Mouse (Mus musculus): Measurements from ENCODE around the gene 4933428M09Rik. TPM values are rescaled to one million over a fixed set of nuclear protein-coding genes. Genes with fewer than 3 reads are reported as not detected.
A peak's percentile ranks its signal among the peaks of the same experiment; 100 is the strongest.

Gene 4933428M09Rik
- polyA plus RNA-seq, 1 experiment from 2014 or later: not detected

- DNase-seq (ENCODE audit: low spot score): peak; percentile 93
- H3K9ac ChIP-seq (ENCODE audit: low read depth, low read length): peak overlapping the region; percentile 49; the same call in 1 of the 2 replicates
These were observed 38.1 kb downstream of the 4933428M09Rik start for GRCm38 (mm10) chrX:139216991-139217593.

GRCm38 (mm10) chrX:139217776-139218175, 38.7 kb downstream of the 4933428M09Rik start:
- Histone ChIP-seq H3K27me3 (replicated peaks; ENCODE audit: control insufficient read depth, insufficient read depth, low read length) (peaks cover 3% of the 10 kb centered on the region; the same call in 1 of the 2 replicates), H3K9ac (ENCODE audit: low read depth, low read length) (peak overlapping the region; percentile 49), H3K4me2 (ENCODE audit: low read depth, low read length) (peak overlapping the region; percentile 53), H3K9me3 (ENCODE audit: control insufficient read depth, low read length) (no peaks in the 10 kb centered on the region), H3K4me1 (ENCODE audit: control insufficient read depth, insufficient read depth, low read length) (no peaks in the 10 kb centered on the region), H3K36me3 (ENCODE audit: control insufficient read depth, insufficient read depth, low read length) (no peaks in the 10 kb centered on the region), H3K27ac (replicated peaks; ENCODE audit: low read depth, low read length) (no peak overlapping the region), H3K4me3 (ENCODE audit: low read depth, low read length) (peak overlapping the region; percentile 44)
- WGBS: 52% methylated on average over 10 of the region's 10 CpGs
- no peak for DNase-seq (ENCODE audit: low spot score)
- no peak for ATAC-seq (ENCODE audit: low read depth)

More at GRCm38 (mm10) chrX:139216991-139217593, 38.1 kb downstream of the 4933428M09Rik start:
- Histone ChIP-seq H3K4me3 (ENCODE audit: low read depth, low read length) (peak overlapping the region; percentile 44), H3K27ac (replicated peaks; ENCODE audit: low read depth, low read length) (no peak overlapping the region), H3K4me2 (ENCODE audit: low read depth, low read length) (peak overlapping the region; percentile 53), H3K27me3 (replicated peaks; ENCODE audit: control insufficient read depth, insufficient read depth, low read length) (peaks cover 3% of the 10 kb centered on the region; the same call in 1 of the 2 replicates), H3K36me3 (ENCODE audit: control insufficient read depth, insufficient read depth, low read length) (no peaks in the 10 kb centered on the region), H3K4me1 (ENCODE audit: control insufficient read depth, insufficient read depth, low read length) (no peaks in the 10 kb centered on the region), H3K9me3 (ENCODE audit: control insufficient read depth, low read length) (no peaks in the 10 kb centered on the region)
- WGBS: 15% methylated on average over 22 of the region's 22 CpGs
- ATAC-seq (ENCODE audit: low read depth): peak; percentile 96

- Histone ChIP-seq H3K9me3 (ENCODE audit: control insufficient read depth, low read length) (no peaks in the 10 kb centered on the region), H3K27me3 (replicated peaks; ENCODE audit: control insufficient read depth, insufficient read depth, low read length) (no peaks in the 10 kb centered on the region; the same call in 1 of the 2 replicates), H3K4me1 (ENCODE audit: control insufficient read depth, insufficient read depth, low read length) (no peaks in the 10 kb centered on the region), H3K4me2 (ENCODE audit: low read depth, low read length) (no peak overlapping the region), H3K4me3 (ENCODE audit: low read depth, low read length) (no peak overlapping the region), H3K27ac (replicated peaks; ENCODE audit: low read depth, low read length) (no peak overlapping the region), H3K9ac (ENCODE audit: low read depth, low read length) (no peak overlapping the region), H3K36me3 (ENCODE audit: control insufficient read depth, insufficient read depth, low read length) (no peaks in the 10 kb centered on the region)
- WGBS: 27% methylated on average over 2 of the region's 2 CpGs
- ATAC-seq (ENCODE audit: low read depth) (no peak), DNase-seq (ENCODE audit: low spot score) (peak; percentile 68)
These were observed 40.0 kb downstream of the 4933428M09Rik start for GRCm38 (mm10) chrX:139219017-139219416.

- no peaks in the 10 kb centered on the region for H3K4me1 ChIP-seq (ENCODE audit: control insufficient read depth, insufficient read depth, low read length)
- H3K4me2 ChIP-seq (ENCODE audit: low read depth, low read length): no peak overlapping the region
- DNase-seq (ENCODE audit: low spot score): no peak
- H3K9ac ChIP-seq (ENCODE audit: low read depth, low read length): no peak overlapping the region
- H3K27ac ChIP-seq (replicated peaks; ENCODE audit: low read depth, low read length): no peak overlapping the region
- H3K9me3 ChIP-seq (ENCODE audit: control insufficient read depth, low read length): no peaks in the 10 kb centered on the region
- WGBS: 77% methylated on average over 4 of the region's 4 CpGs
- H3K4me3 ChIP-seq (ENCODE audit: low read depth, low read length): no peak overlapping the region
- no peaks in the 10 kb centered on the region; the same call in 1 of the 2 replicates for H3K27me3 ChIP-seq (replicated peaks; ENCODE audit: control insufficient read depth, insufficient read depth, low read length)
- H3K36me3 ChIP-seq (ENCODE audit: control insufficient read depth, insufficient read depth, low read length): no peaks in the 10 kb centered on the region
- ATAC-seq (ENCODE audit: low read depth): no peak
These were observed 41.8 kb downstream of the 4933428M09Rik start for GRCm38 (mm10) chrX:139220830-139221229.

- DNase-seq (ENCODE audit: low spot score) (no peak), ATAC-seq (ENCODE audit: low read depth) (no peak)
- Histone ChIP-seq H3K27ac (replicated peaks; ENCODE audit: low read depth, low read length) (no peak overlapping the region), H3K9ac (ENCODE audit: low read depth, low read length) (no peak overlapping the region), H3K4me3 (ENCODE audit: low read depth, low read length) (no peak overlapping the region), H3K4me1 (ENCODE audit: control insufficient read depth, insufficient read depth, low read length) (no peaks in the 10 kb centered on the region), H3K27me3 (replicated peaks; ENCODE audit: control insufficient read depth, insufficient read depth, low read length) (no peaks in the 10 kb centered on the region; the same call in 1 of the 2 replicates), H3K36me3 (ENCODE audit: control insufficient read depth, insufficient read depth, low read length) (no peaks in the 10 kb centered on the region), H3K9me3 (ENCODE audit: control insufficient read depth, low read length) (no peaks in the 10 kb centered on the region), H3K4me2 (ENCODE audit: low read depth, low read length) (no peak overlapping the region)
- WGBS: 73% methylated on average over 3 of the region's 3 CpGs
These were observed 42.9 kb downstream of the 4933428M09Rik start for GRCm38 (mm10) chrX:139221893-139222292.

Other genes starting within 250 kb of the 4933428M09Rik start
- gene Serpina7, start 94.0 kb upstream of the 4933428M09Rik start, polyA plus RNA-seq (2014; fragmentation: Nextera tagmentation; extraction: Ambion mirVana): not detected in 2 replicates
- not detected in 2 replicates for gene 4930513O06Rik, start 93.0 kb upstream of the 4933428M09Rik start, polyA plus RNA-seq (2014; fragmentation: Nextera tagmentation; extraction: Ambion mirVana)
- gene Mum1l1, start 30.8 kb downstream of the 4933428M09Rik start, polyA plus RNA-seq (2014; fragmentation: Nextera tagmentation; extraction: Ambion mirVana): 35.3 and 42.6 TPM in 2 replicates
- not detected in 2 replicates for gene Trap1a, start 154.5 kb downstream of the 4933428M09Rik start, polyA plus RNA-seq (2014; fragmentation: Nextera tagmentation; extraction: Ambion mirVana)

All from embryonic facial prominence, embryonic 14.5 days (tissue).